Mouse (Mus musculus): Measurements from ENCODE around the gene Pramef6. TPM values are rescaled to one million over a fixed set of nuclear protein-coding genes. Genes with fewer than 3 reads are reported as not detected.

Gene Pramef6
- not detected in 2 replicates for polyA plus RNA-seq (2012; ENCODE audit: low replicate concordance)

DNA sequence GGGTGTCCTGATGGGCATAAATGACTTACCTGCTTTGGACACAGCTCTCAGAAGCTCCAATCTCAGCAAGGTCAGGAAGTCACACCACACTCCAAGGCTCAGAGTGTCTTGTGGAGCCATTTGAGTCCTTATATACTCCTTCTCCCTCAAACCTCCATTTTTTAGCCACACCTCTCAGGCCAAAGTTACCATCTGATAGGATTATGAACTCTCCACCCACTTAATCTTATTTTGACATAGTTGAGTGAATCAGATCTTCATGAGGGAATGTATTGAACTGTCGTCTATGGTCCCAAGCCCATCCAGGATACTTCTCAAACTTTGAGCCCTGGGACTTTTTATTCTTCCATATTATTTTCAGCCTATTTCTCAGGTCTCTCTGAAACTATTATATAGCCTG, at the start of gene Pramef6:
TSS of gene Pramef6 (minus strand) at position 101 of the 400 bp plus-strand sequence.

DNA sequence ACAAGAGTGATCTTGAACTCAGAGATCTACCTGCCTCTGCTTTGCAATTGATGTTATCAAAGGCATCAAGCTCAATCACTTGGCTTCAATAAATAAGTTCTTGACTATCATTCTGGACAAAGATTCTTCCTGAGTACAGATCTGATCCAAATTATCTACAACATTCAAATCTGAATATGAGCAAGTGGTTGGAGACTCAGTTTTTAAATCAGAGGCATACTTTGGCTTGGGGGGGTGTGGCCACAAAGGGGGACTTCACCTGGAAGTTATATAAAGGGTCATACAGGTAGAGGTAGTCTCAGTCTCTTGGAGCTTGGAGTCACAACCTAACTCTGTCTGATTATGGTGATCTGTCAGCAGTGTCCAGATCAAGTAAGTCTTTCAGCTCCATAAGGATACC, 54.0 kb downstream of the Pramef6 start, which contains the start of gene Gm13103:
TSS of gene Gm13103 (plus strand) at position 301 of the 400 bp plus-strand sequence.

Other genes with a start within 250 kb of the Pramef6 start
- not detected in 2 replicates for gene Gm13088, start 243.1 kb downstream of the Pramef6 start, polyA plus RNA-seq (2012; ENCODE audit: low replicate concordance)
- not detected in 2 replicates for gene Gm13089, start 197.7 kb downstream of the Pramef6 start, polyA plus RNA-seq (2012; ENCODE audit: low replicate concordance)
- not detected in 2 replicates for gene Gm13078, start 180.9 kb downstream of the Pramef6 start, polyA plus RNA-seq (2012; ENCODE audit: low replicate concordance)
- gene Gm13023, start 111.0 kb downstream of the Pramef6 start, polyA plus RNA-seq (2012; ENCODE audit: low replicate concordance), result not detected in 2 replicates
- not detected in 2 replicates for gene Gm13084, start 84.3 kb downstream of the Pramef6 start, polyA plus RNA-seq (2012; ENCODE audit: low replicate concordance)
- not detected in 2 replicates for gene Gm13103, start 53.9 kb downstream of the Pramef6 start, polyA plus RNA-seq (2012; ENCODE audit: low replicate concordance)
- not detected in 2 replicates for gene Pramef25, start 50.6 kb upstream of the Pramef6 start, polyA plus RNA-seq (2012; ENCODE audit: low replicate concordance)
- gene Gm13101, start 66.6 kb upstream of the Pramef6 start, polyA plus RNA-seq (2012; ENCODE audit: low replicate concordance), result not detected in 2 replicates
- gene Pramef17, start 94.0 kb upstream of the Pramef6 start, polyA plus RNA-seq (2012; ENCODE audit: low replicate concordance), result not detected in 2 replicates
- gene Pramel4, start 158.7 kb upstream of the Pramef6 start, polyA plus RNA-seq (2012; ENCODE audit: low replicate concordance), result not detected in 2 replicates
- gene Gm13102, start 206.1 kb upstream of the Pramef6 start, polyA plus RNA-seq (2012; ENCODE audit: low replicate concordance), result not detected in 2 replicates